Mouse (Mus musculus) small intestine, adult 2 months (tissue): Measurements from ENCODE around the gene Hyal1.

Source experiments
- CTCF ChIP-seq: fragments of 200-500 bp; IDR thresholded peaks from 2 replicates; pipeline ENCODE4 v1.5.1; 2012; ENCODE audit warnings: low read depth, mild to moderate bottlenecking, control low read depth, inconsistent platforms, low read length, moderate library complexity, mixed read lengths; ENCODE audit not compliant: insufficient replicate concordance, insufficient read length; ENCODE audit errors: extremely low read depth
- POLR2A ChIP-seq: fragments of 200-500 bp; IDR thresholded peaks from 2 replicates; pipeline ENCODE4 v1.6.1; 2012; ENCODE audit warnings: low read depth, mild to moderate bottlenecking, control low read depth, inconsistent platforms, low read length, moderate library complexity

DNA sequence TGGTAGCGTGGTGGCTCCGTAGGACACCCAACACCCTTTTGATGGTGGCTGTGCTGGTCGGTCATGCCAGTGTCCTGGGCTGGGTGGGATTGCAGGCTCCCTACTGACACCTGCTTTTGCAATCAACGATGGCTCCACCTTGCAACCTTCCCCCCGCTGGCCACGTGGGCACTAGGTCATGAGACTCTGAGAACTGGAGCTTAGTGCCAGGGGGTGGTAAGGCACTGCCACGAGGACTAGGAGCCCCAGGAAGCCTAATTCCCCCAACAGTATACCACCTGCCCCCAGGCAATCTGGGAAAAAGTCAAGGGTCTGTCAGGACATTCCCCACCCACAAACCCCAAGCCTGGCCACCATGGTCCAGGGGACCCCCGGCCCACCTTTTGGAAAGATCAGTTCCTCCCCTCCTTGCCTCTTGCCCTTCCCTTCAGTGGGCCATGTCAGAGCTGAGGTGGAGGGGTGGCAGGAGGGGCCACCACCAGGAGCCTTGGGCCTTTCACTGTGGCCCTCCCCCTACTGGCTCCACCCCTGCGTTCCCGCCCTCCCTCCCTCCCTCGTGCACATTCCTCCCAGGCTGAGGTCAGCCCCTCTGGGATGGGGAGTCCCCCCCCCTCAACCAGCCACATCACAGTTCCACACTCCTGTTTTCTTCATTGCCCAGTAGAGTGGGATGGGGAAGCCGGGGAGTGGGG is 32.2 kb downstream of the Hyal1 start, which contains the start of gene Sema3b:
- no peak for TF ChIP-seq CTCF
- no peak; the same call in 1 of the 2 replicates for TF ChIP-seq POLR2A
